Comparison of ENCODE assay signal across 7 mouse cellular contexts in genomic region chr6:47830104-47831078, GRCm38 (mm10). TPM values are rescaled to one million over a fixed set of nuclear protein-coding genes. Genes with fewer than 3 reads are reported as not detected.
DNase-seq lines count a peak whose midpoint lies in the region; ATAC-seq and TF ChIP-seq lines count a peak whose summit lies in the region.

Gene Zfp786 (minus strand): TSS chr6:47830867.

- peak within 1 kb of the TSS; percentile 91 for H3K9ac ChIP-seq in embryonic facial prominence, embryonic 12.5 days
- H3K9ac ChIP-seq in heart, adult 2 months (ENCODE audit: low read depth, low read length), result peak within 1 kb of the TSS; percentile 94
- H3K9ac ChIP-seq in limb, embryonic 12.5 days (replicated peaks), result peak within 1 kb of the TSS; percentile 88
- peak within 1 kb of the TSS; percentile 93 for H3K9ac ChIP-seq in midbrain, embryonic 14.5 days (replicated peaks; ENCODE audit: low read length)

- intact Hi-C loops in heart, adult 2 months (cut with DNase I), result loop anchor here (10.0 kb wide), 2 partner anchors 214 to 254 kb away; partner anchors contain the start of genes Zfp746 and Zfp777

- TF ChIP-seq CTCF in heart, adult 2 months (IDR thresholded peaks at IDR 0.05), result peak; percentile 99; the same call in 1 of the 2 replicates

- 2% methylated on average over 63 of the region's 64 CpGs for WGBS in embryonic facial prominence, embryonic 12.5 days
- WGBS in heart, adult 2 months, result 2% methylated on average over 64 of the region's 64 CpGs
- WGBS in limb, embryonic 12.5 days, result 2% methylated on average over 64 of the region's 64 CpGs
- WGBS in midbrain, embryonic 14.5 days, result under 1% methylated on average over 64 of the region's 64 CpGs

- peak within 1 kb of the TSS; percentile 56 for H3K4me2 ChIP-seq in embryonic facial prominence, embryonic 12.5 days (replicated peaks)
- H3K4me2 ChIP-seq in limb, embryonic 12.5 days, result peak within 1 kb of the TSS; percentile 60
- peak within 1 kb of the TSS; percentile 66 for H3K4me2 ChIP-seq in midbrain, embryonic 14.5 days (ENCODE audit: low read length)

- H3K9me3 ChIP-seq in embryonic facial prominence, embryonic 12.5 days, result no peaks in the 10 kb centered on the region
- no peaks in the 10 kb centered on the region for H3K9me3 ChIP-seq in limb, embryonic 12.5 days
- H3K9me3 ChIP-seq in midbrain, embryonic 14.5 days (ENCODE audit: control insufficient read depth, low read length), result no peaks in the 10 kb centered on the region

- peak within 1 kb of the TSS; percentile 74 for H3K27ac ChIP-seq in embryonic facial prominence, embryonic 12.5 days
- peak within 1 kb of the TSS; percentile 67 for H3K27ac ChIP-seq in heart, adult 2 months
- H3K27ac ChIP-seq in limb, embryonic 12.5 days, result peak within 1 kb of the TSS; percentile 86
- H3K27ac ChIP-seq in midbrain, embryonic 14.5 days (replicated peaks; ENCODE audit: low read depth, low read length), result peak within 1 kb of the TSS; percentile 98

- peak; percentile 82 for ATAC-seq in embryonic facial prominence, embryonic 12.5 days (ENCODE audit: insufficient number of reproducible peaks, insufficient read depth, low FRiP score, low TSS enrichment)
- ATAC-seq in limb, embryonic 12.5 days (ENCODE audit: insufficient number of reproducible peaks, insufficient read depth, low FRiP score, low TSS enrichment, low read depth), result peak; percentile 92
- peak; percentile 90 for ATAC-seq in midbrain, embryonic 14.5 days (ENCODE audit: low FRiP score, low TSS enrichment)

- no peaks in the 10 kb centered on the region; the same call in 1 of the 2 replicates for H3K36me3 ChIP-seq in embryonic facial prominence, embryonic 12.5 days
- H3K36me3 ChIP-seq in heart, adult 2 months (ENCODE audit: control insufficient read depth, insufficient read depth, low read length), result no peaks in the 10 kb centered on the region
- peaks cover 7% of the 10 kb centered on the region; the same call in 1 of the 2 replicates for H3K36me3 ChIP-seq in limb, embryonic 12.5 days
- peaks cover 3% of the 10 kb centered on the region for H3K36me3 ChIP-seq in midbrain, embryonic 14.5 days (ENCODE audit: control insufficient read depth, insufficient read depth, low read length)

- no peaks in the 10 kb centered on the region for H3K79me2 ChIP-seq in heart, adult 2 months (replicated peaks; ENCODE audit: control insufficient read depth, insufficient read depth, low read length)

- no peaks in the 10 kb centered on the region for H3K4me1 ChIP-seq in embryonic facial prominence, embryonic 12.5 days
- peaks cover 2% of the 10 kb centered on the region; the same call in 1 of the 2 replicates for H3K4me1 ChIP-seq in heart, adult 2 months (ENCODE audit: control insufficient read depth, insufficient read depth, low read length)
- H3K4me1 ChIP-seq in limb, embryonic 12.5 days (replicated peaks), result peaks cover 5% of the 10 kb centered on the region; the same call in 1 of the 2 replicates
- peaks cover 10% of the 10 kb centered on the region for H3K4me1 ChIP-seq in midbrain, embryonic 14.5 days (ENCODE audit: control insufficient read depth, insufficient read depth, low read length)

- H3K4me3 ChIP-seq in embryonic facial prominence, embryonic 12.5 days, result peak within 1 kb of the TSS; percentile 84
- H3K4me3 ChIP-seq in heart, adult 2 months, result peak within 1 kb of the TSS; percentile 57
- peak within 1 kb of the TSS; percentile 81 for H3K4me3 ChIP-seq in limb, embryonic 12.5 days (replicated peaks)
- H3K4me3 ChIP-seq in midbrain, embryonic 14.5 days (replicated peaks; ENCODE audit: low read depth, low read length), result peak within 1 kb of the TSS; percentile 79

- 0 out of 2 replicates have a peak, but pooled peaks have one; percentile 31 for TF ChIP-seq EP300 in heart, adult 2 months (IDR thresholded peaks at IDR 0.05; ENCODE audit: insufficient read depth, low read depth, low read length)

- TF ChIP-seq POLR2A in heart, adult 2 months (IDR thresholded peaks at IDR 0.05; ENCODE audit: insufficient read depth, low read depth, low read length), result no peak

- no peaks in the 10 kb centered on the region for H3K27me3 ChIP-seq in embryonic facial prominence, embryonic 12.5 days
- no peaks in the 10 kb centered on the region for H3K27me3 ChIP-seq in heart, adult 2 months (ENCODE audit: control insufficient read depth, insufficient read depth, low read length)
- H3K27me3 ChIP-seq in limb, embryonic 12.5 days, result no peaks in the 10 kb centered on the region
- no peaks in the 10 kb centered on the region for H3K27me3 ChIP-seq in midbrain, embryonic 14.5 days (ENCODE audit: control insufficient read depth, insufficient read depth, low read length)

- DNase-seq in adrenal gland, postnatal 25 days, result peak; percentile 95
- peak; percentile 92 to 95 for DNase-seq in heart, adult 2 months
- peak; percentile 85 to 91 for DNase-seq in kidney, adult 8-10 months
- peak; percentile 97 for DNase-seq in midbrain, embryonic 14.5 days
- DNase-seq in spleen, adult 12 weeks (ENCODE audit: low spot score), result peak; percentile 87

RNA-seq across cellular contexts. Expression of gene Zfp786, which starts in this region (rescaled TPM):
- 1.6 and 2.9 TPM in 2 replicates for total RNA-seq in adrenal gland, postnatal 25 days (2021)
- polyA plus RNA-seq in embryonic facial prominence, embryonic 12.5 days (2016; fragmentation: Nextera tagmentation; extraction: Ambion mirVana), result 7.9 and 8.0 TPM in 2 replicates
- total RNA-seq in heart, adult 2 months (2021), result under 1 TPM; 0.64 to 0.78 TPM
- polyA plus RNA-seq in heart, adult 2 months (2012; rRNA removed), result 0.20 and 0.47 TPM in 2 replicates
- 7.1 and 7.2 TPM in 2 replicates for polyA plus RNA-seq in limb, embryonic 12.5 days (2016; fragmentation: Nextera tagmentation; extraction: Ambion mirVana)
- 15.0 and 16.0 TPM in 2 replicates for polyA plus RNA-seq in midbrain, embryonic 14.5 days (2014; fragmentation: Nextera tagmentation; extraction: Ambion mirVana)

Comparison
In these comparisons a context has a peak if more than half of its experiments do, and no peak if none do; other contexts are left out.
1. Peak in every context shown above with its lines: DNase-seq, ATAC-seq, H3K4me3 ChIP-seq and H3K27ac ChIP-seq.
2. Peak in DNase-seq, H3K4me3 ChIP-seq, H3K27ac ChIP-seq and H3K9ac ChIP-seq in heart, adult 2 months; RNA of the gene not detected or under 1 TPM.